Mouse (Mus musculus): ENCODE data around the gene Arhgef16.

DNA sequence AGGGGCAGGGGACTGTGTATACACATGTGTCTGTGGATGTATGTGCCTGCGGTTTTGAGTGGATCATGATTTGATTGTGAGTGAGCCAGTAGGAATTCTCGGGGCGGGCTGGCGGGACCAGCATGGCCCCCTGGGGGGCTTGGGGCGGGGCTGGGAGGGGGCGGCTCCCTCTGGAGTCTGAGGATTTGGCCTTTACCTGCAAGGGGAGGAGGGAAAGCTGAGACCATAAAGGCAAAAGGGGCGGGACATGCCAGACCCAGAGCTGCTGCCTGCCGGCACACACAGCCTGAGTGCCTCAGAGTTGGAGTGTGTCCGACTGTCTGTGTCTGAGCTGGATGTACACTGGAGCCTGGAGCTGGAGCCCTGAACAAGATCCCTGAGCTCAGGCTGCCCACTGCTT is 64.2 kb downstream of the Arhgef16 start:
- TF ChIP-seq CTCF (conservative IDR thresholded peaks at IDR 0.05 in 1 of 2, IDR thresholded peaks at IDR 0.05 in 1 of 2; ENCODE audit: low read depth in 2 of 2, low read length in 2 of 2) (no peak), E2F4 (IDR thresholded peaks at IDR 0.05; ENCODE audit: insufficient replicate concordance, low read depth, low read length) (no peak)
